Mouse (Mus musculus) heart, embryonic 13.5 days (tissue): Measurements from ENCODE around the gene Insig1. TPM values are rescaled to one million over a fixed set of nuclear protein-coding genes. Genes with fewer than 3 reads are reported as not detected.

Experiments used
- ATAC-seq: fragments of 200-750 bp; cut with Nextera tagmentation; 2 replicates; pipeline ENCODE4 v1.8.0; 2017; ENCODE audit warnings: moderate TSS enrichment; ENCODE audit not compliant: insufficient number of reproducible peaks, low FRiP score, low TSS enrichment; ENCODE audit errors: extremely low read depth
- H3K27ac ChIP-seq: fragments of 300-500 bp; sonication (generic); replicated peaks from 2 replicates; pipeline ENCODE4 v1.5.1; 2015; ENCODE audit warnings: moderate library complexity, mild to moderate bottlenecking, inconsistent platforms
- H3K27me3 ChIP-seq: fragments of 300-500 bp; sonication (generic); replicated peaks from 2 replicates; pipeline ENCODE4 v1.6.1; 2015; ENCODE audit warnings: mild to moderate bottlenecking, inconsistent platforms
- H3K36me3 ChIP-seq: fragments of 300-500 bp; sonication (generic); 2 replicates; pipeline ENCODE4 v1.6.1; 2015; ENCODE audit warnings: mild to moderate bottlenecking, inconsistent platforms
- H3K4me1 ChIP-seq: fragments of 300-500 bp; sonication (generic); 2 replicates; pipeline ENCODE4 v1.6.1; 2015; ENCODE audit warnings: inconsistent platforms
- H3K4me2 ChIP-seq: fragments of 300-500 bp; sonication (generic); 2 replicates; pipeline ENCODE4 v1.6.1; 2015; ENCODE audit warnings: inconsistent platforms, mild to moderate bottlenecking, moderate library complexity
- H3K4me3 ChIP-seq: fragments of 300-500 bp; sonication (generic); 2 replicates; pipeline ENCODE4 v1.5.1; 2015; ENCODE audit warnings: moderate library complexity, mild to moderate bottlenecking, inconsistent platforms
- H3K9ac ChIP-seq: fragments of 300-500 bp; sonication (generic); 2 replicates; pipeline ENCODE4 v1.6.1; 2015; ENCODE audit warnings: inconsistent platforms, mild to moderate bottlenecking, moderate library complexity
- H3K9me3 ChIP-seq: fragments of 300-500 bp; sonication (generic); 2 replicates; pipeline ENCODE4 v1.6.1; 2016; ENCODE audit warnings: inconsistent platforms
- WGBS: fragments of 180-500 bp; shearing (Covaris S2); methylation state at CpG from one replicate; pipeline ENCODE4 v1.1.7; 2015; ENCODE audit warnings: mixed read lengths; 5-methylcytosine and 5-hydroxymethylcytosine counted together
- polyA plus RNA-seq: library from polyadenylated mRNA; unstranded; fragments of >200 nt; fragmentation: Nextera tagmentation; extraction: Ambion mirVana; gene quantifications from 2 replicates; pipeline ENCODE4 v1.2.1, GENCODE M21; 2015

The Insig1 gene
- polyA plus RNA-seq, 1 experiment from 2014 or later, result 29.0 TPM

- 67% methylated on average over 7 of the region's 7 CpGs for WGBS
- ATAC-seq, result no peak
- Histone ChIP-seq H3K9ac (no peak overlapping the region), H3K27me3 (no peaks in the 10 kb centered on the region), H3K27ac (no peak overlapping the region), H3K4me1 (peaks cover 30% of the 10 kb centered on the region), H3K36me3 (no peaks in the 10 kb centered on the region), H3K4me3 (no peak overlapping the region), H3K4me2 (no peak overlapping the region), H3K9me3 (peaks cover 3% of the 10 kb centered on the region; the same call in 1 of the 2 replicates)
Measured at GRCm38 (mm10) chr5:28039746-28040655, 31.2 kb upstream of the Insig1 start.

- H3K27ac ChIP-seq, result no peak overlapping the region
- ATAC-seq, result no peak
- peaks cover 4% of the 10 kb centered on the region; the same call in 1 of the 2 replicates for H3K9me3 ChIP-seq
- H3K27me3 ChIP-seq, result no peaks in the 10 kb centered on the region
- peaks cover 30% of the 10 kb centered on the region for H3K4me1 ChIP-seq
- no peak overlapping the region for H3K9ac ChIP-seq
- 81% methylated on average over 3 of the region's 3 CpGs for WGBS
- no peak overlapping the region for H3K4me2 ChIP-seq
- H3K4me3 ChIP-seq, result no peak overlapping the region
- H3K36me3 ChIP-seq, result no peaks in the 10 kb centered on the region
Measured at GRCm38 (mm10) chr5:28040726-28041125, 30.4 kb upstream of the Insig1 start.

GRCm38 (mm10) chr5:28042021-28042420, 29.1 kb upstream of the Insig1 start:
- ATAC-seq, result no peak
- Histone ChIP-seq H3K27me3 (no peaks in the 10 kb centered on the region), H3K4me1 (peaks cover 23% of the 10 kb centered on the region), H3K9me3 (peaks cover 4% of the 10 kb centered on the region; the same call in 1 of the 2 replicates), H3K4me3 (no peak overlapping the region), H3K4me2 (no peak overlapping the region), H3K9ac (no peak overlapping the region), H3K27ac (no peak overlapping the region), H3K36me3 (no peaks in the 10 kb centered on the region)
- 91% methylated on average over 3 of the region's 3 CpGs for WGBS

GRCm38 (mm10) chr5:28042779-28043178, 28.4 kb upstream of the Insig1 start:
- Histone ChIP-seq H3K27ac (no peak overlapping the region), H3K4me3 (no peak overlapping the region), H3K4me1 (peaks cover 16% of the 10 kb centered on the region), H3K9ac (no peak overlapping the region), H3K4me2 (no peak overlapping the region), H3K9me3 (peaks cover 4% of the 10 kb centered on the region; the same call in 1 of the 2 replicates), H3K27me3 (no peaks in the 10 kb centered on the region), H3K36me3 (no peaks in the 10 kb centered on the region)
- no peak for ATAC-seq
- WGBS, result 33% methylated on average over 2 of the region's 2 CpGs

- Histone ChIP-seq H3K4me2 (no peak overlapping the region), H3K4me1 (peaks cover 10% of the 10 kb centered on the region), H3K27me3 (no peaks in the 10 kb centered on the region), H3K27ac (no peak overlapping the region), H3K9ac (no peak overlapping the region), H3K9me3 (peaks cover 4% of the 10 kb centered on the region; the same call in 1 of the 2 replicates), H3K4me3 (no peak overlapping the region), H3K36me3 (no peaks in the 10 kb centered on the region)
- WGBS, result 71% methylated on average over 5 of the region's 5 CpGs
- no peak for ATAC-seq
Measured at GRCm38 (mm10) chr5:28043386-28043785, 27.8 kb upstream of the Insig1 start.

GRCm38 (mm10) chr5:28046966-28047365, 24.2 kb upstream of the Insig1 start:
- H3K36me3 ChIP-seq, result no peaks in the 10 kb centered on the region
- no peak overlapping the region for H3K4me3 ChIP-seq
- peaks cover 4% of the 10 kb centered on the region; the same call in 1 of the 2 replicates for H3K9me3 ChIP-seq
- H3K4me1 ChIP-seq, result peaks cover 6% of the 10 kb centered on the region; the same call in 1 of the 2 replicates
- H3K9ac ChIP-seq, result no peak overlapping the region
- H3K27ac ChIP-seq, result no peak overlapping the region
- no peak for ATAC-seq
- no peak overlapping the region for H3K4me2 ChIP-seq
- WGBS, result 76% methylated on average over 3 of the region's 3 CpGs
- no peaks in the 10 kb centered on the region for H3K27me3 ChIP-seq

GRCm38 (mm10) chr5:28047961-28048360, 23.2 kb upstream of the Insig1 start:
- H3K9ac ChIP-seq, result no peak overlapping the region
- H3K9me3 ChIP-seq, result peaks cover 4% of the 10 kb centered on the region; the same call in 1 of the 2 replicates
- WGBS, result 58% methylated on average over 1 of the region's 1 CpGs
- no peaks in the 10 kb centered on the region for H3K27me3 ChIP-seq
- H3K4me1 ChIP-seq, result peaks cover under 1% of the 10 kb centered on the region; the same call in 1 of the 2 replicates
- no peak for ATAC-seq
- no peaks in the 10 kb centered on the region for H3K36me3 ChIP-seq
- H3K27ac ChIP-seq, result no peak overlapping the region
- H3K4me2 ChIP-seq, result no peak overlapping the region
- no peak overlapping the region for H3K4me3 ChIP-seq

- Histone ChIP-seq H3K9me3 (no peaks in the 10 kb centered on the region), H3K4me2 (no peak overlapping the region), H3K4me1 (peaks cover 5% of the 10 kb centered on the region; the same call in 1 of the 2 replicates), H3K27me3 (no peaks in the 10 kb centered on the region), H3K4me3 (no peak overlapping the region), H3K9ac (no peak overlapping the region), H3K36me3 (no peaks in the 10 kb centered on the region), H3K27ac (no peak overlapping the region)
- 47% methylated on average over 2 of the region's 2 CpGs for WGBS
- ATAC-seq, result no peak; the same call in 1 of the 2 replicates
Measured at GRCm38 (mm10) chr5:28055450-28055849, 15.7 kb upstream of the Insig1 start.

- Histone ChIP-seq H3K36me3 (no peaks in the 10 kb centered on the region), H3K27ac (no peak overlapping the region), H3K27me3 (no peaks in the 10 kb centered on the region), H3K4me1 (peaks cover 13% of the 10 kb centered on the region), H3K9ac (no peak overlapping the region), H3K4me3 (no peak overlapping the region), H3K4me2 (no peak overlapping the region), H3K9me3 (no peaks in the 10 kb centered on the region)
- WGBS, result 67% methylated on average over 3 of the region's 3 CpGs
- ATAC-seq, result no peak
Measured at GRCm38 (mm10) chr5:28056877-28057276, 14.3 kb upstream of the Insig1 start.

- Histone ChIP-seq H3K4me3 (no peak overlapping the region), H3K4me1 (peaks cover 29% of the 10 kb centered on the region), H3K9me3 (no peaks in the 10 kb centered on the region), H3K27me3 (no peaks in the 10 kb centered on the region), H3K27ac (peak overlapping the region; percentile 66), H3K36me3 (no peaks in the 10 kb centered on the region), H3K4me2 (no peak overlapping the region), H3K9ac (no peak overlapping the region)
- ATAC-seq, result no peak
Measured at GRCm38 (mm10) chr5:28060506-28060905, 10.7 kb upstream of the Insig1 start.

- no peak for ATAC-seq
- no peak overlapping the region for H3K4me2 ChIP-seq
- WGBS, result 55% methylated on average over 6 of the region's 6 CpGs
- H3K4me1 ChIP-seq, result peaks cover 34% of the 10 kb centered on the region
- H3K4me3 ChIP-seq, result no peak overlapping the region
- no peaks in the 10 kb centered on the region for H3K27me3 ChIP-seq
- H3K27ac ChIP-seq, result peak overlapping the region; percentile 66
- H3K36me3 ChIP-seq, result no peaks in the 10 kb centered on the region
- no peak overlapping the region for H3K9ac ChIP-seq
- H3K9me3 ChIP-seq, result no peaks in the 10 kb centered on the region
Measured at GRCm38 (mm10) chr5:28061011-28061410, 10.2 kb upstream of the Insig1 start.
